Mouse (Mus musculus) ovary, postnatal 14 days (tissue): ENCODE measurements around the gene Hibadh.

Experiments
- DNase-seq: peaks from one replicate; pipeline ENCODE4 v3.0.0; 2022; ENCODE audit warnings: low spot score

Hibadh gene

DNA sequence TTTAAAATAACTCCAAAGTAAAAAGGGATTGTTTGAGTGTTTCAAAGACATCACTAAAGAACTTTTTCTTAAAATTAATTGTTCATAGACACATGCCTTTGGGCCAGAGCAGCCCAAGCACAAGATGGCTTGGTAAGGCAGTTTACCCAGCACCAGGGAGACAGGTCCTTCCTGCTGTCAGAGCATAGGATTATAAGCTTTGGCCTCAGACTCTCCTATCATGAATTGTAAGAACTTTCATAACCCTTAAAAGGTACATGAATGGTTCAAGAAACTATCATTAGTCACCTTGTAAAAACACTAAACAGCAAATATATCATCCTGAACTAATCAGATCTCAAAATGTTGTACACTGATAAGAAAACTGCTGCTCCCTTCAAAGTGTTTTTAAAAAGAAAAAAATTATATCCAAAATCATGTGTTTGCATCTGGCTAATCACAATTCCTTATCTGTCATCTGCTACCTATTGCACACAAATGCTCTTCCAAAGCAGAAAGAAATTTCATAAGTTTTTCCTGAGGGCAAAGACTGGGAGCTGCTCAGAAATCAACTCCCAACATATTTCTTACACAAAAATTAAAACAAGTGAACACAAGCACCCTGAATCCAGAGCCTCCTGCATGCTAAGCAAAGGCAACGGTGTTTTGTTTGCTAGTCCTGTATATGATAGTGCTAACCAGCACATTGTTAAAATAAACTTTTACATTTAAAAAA, 1.6 kb downstream of the Hibadh start:
- DNase-seq = no peak

DNA sequence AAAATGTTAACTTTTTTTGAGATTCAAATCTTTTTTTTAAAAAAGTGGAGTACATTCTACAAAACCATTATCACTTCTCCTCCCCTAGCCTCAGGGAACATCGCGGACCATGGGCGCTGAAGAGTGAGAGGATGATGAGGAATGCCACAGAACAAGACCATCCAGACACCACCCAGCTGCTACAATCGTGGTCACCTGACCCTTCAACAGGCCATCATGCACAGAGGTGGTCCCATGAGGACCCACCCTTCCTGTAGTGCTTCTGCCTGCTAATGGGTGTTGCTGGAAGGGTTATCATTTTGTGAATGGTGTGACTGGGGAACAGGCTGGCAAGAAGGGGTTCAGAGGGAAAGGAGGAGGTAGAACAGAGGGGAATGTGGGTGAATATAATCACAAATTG, 2.9 kb downstream of the Hibadh start:
- no peak for DNase-seq

DNA sequence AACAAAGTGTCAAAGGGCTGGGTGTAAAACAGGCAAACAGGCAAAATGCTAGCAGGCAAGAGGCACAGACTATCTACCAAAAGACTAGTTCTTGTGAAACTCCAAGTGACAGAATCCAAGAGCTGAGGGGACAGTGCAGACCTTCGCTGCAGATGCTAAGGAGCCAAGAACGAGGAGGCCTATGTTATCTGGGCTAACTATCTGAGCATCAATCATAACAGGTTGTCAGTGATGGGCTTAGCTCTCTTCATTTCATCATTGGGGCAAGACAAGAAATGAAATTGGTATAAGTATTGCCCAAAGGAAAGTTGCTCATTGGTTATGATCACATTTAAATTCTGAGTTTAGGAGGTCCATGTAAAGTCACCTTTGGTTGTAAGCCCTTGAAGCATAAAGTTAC, 4.8 kb downstream of the Hibadh start:
- no peak for DNase-seq

DNA sequence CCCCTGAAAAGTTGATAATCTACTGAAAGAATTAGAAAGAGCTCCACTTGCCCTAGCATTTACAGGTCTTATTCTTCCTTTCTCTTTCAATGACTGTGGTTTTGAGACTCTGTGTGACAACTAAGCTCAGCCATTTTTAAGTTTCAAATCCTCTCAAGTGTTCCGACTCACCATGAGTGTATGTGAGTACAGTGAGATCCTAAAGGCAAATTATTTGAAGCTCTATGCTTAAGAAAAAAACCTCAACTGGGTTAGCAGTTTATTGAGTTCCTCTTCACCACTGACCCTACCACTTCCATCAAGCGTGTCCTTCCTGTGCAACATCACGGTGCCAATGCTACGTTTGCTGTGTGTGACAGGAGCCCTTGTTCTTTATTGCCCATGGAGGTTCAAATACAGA, 9.6 kb downstream of the Hibadh start:
- DNase-seq = no peak

DNA sequence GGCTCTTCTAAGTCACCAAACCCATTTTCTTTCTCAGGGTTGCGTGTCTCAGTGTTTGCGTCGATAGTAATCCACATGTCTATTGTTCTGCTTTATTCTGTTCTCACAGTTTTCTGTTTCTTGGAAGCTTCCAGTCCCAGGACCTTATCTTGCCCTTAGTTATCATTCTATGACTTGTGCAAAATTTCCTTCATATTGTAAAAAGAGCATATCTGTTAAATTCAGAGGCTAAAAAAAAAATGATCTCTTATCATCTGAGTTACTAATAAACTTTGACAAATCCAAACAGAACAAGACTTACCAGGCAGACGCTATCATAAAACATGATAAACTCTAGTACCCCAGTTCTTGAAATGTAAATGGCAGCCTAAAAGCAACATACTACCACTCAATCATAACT, 11.0 kb downstream of the Hibadh start:
- DNase-seq = no peak

DNA sequence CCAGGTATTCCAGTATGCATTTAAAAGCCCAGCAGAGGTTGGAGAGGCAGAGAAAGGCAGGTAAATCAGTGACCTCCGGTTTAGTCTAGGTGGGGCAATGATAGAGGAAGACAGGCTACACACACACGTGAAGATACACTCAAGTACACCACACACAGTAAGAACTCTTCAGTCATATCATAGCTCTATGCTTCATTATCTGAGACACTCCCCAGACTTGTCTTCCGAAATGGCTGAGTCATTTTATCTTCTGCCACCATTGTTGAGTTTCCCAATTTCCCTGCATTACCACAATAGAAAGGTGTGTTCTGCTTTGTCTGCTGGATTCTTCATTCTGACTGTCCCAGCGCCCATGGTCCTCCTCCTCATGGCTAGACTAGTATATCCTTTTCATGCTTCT, 13.5 kb downstream of the Hibadh start:
- no peak for DNase-seq

DNA sequence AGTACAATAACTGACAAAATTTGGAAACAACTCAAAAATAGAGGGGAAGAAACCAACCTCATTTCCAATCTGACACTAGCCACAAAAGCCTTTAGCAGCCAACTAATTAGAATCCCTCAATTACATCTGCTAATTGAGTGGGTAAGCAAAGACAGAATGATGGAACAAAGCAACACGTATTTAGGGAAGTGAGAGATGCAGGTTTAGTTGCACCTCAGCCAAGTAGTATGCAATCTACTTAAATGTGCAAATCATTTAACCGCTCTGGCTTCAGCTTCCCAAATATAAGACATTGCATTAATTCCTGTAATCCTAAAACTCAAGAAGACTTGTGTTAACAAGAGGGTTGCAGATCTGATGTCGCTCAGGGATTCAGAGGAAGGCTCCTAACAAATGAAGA, 16.4 kb downstream of the Hibadh start:
- no peak for DNase-seq

DNA sequence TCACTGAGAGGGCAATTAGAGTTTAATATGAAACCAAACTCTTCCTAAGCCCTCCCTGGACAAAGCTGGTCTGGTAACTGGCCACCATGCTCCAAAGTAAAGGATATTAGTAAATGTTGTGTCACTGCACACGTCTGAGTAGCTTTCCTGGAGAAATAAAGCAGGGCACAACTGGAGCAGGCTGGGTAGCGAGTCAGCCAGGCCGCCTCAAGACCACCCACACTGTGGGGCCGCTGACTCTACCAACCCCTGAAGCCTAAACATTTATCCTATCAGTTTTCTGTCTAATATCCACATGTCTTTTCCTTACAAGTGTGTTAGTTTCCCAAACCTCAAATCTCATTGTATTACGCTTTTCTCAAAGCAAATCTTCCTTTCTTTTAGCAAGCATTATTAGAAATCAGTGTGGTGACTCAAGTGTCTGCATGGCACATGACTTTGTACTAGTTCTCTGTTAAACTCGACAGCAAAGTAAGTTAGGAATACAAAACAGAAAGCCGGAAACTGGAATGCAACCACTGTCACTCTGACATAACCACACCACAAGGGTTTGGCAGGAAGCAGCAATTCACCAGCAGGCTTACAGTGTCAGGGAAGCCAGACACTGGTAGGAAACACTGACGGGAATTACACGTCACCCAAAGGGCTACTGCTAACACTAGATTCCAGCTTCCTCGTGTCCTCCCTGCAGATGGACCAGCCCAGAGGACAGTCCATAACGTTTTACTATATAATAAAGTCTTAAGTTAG, 18.3 kb downstream of the Hibadh start:
- no peak for DNase-seq

DNA sequence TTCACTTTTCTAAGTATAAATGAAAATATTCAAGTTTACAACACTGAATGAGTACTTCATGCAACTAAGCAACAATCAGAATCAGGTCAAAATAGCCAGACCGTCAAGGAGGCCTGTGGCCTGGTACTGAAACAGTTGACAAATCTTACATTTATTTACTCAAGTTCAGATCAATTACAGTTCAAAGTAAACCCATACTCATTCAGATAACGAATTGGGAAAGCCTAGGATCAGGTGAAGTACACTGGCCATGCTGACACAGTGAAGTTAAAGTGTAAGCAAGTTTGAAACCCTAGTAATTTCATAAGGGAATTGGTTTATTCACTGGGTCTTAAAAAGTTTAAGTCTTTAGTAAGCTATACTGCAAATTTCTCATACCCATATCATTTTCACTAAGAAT, 20.1 kb downstream of the Hibadh start:
- DNase-seq = no peak

DNA sequence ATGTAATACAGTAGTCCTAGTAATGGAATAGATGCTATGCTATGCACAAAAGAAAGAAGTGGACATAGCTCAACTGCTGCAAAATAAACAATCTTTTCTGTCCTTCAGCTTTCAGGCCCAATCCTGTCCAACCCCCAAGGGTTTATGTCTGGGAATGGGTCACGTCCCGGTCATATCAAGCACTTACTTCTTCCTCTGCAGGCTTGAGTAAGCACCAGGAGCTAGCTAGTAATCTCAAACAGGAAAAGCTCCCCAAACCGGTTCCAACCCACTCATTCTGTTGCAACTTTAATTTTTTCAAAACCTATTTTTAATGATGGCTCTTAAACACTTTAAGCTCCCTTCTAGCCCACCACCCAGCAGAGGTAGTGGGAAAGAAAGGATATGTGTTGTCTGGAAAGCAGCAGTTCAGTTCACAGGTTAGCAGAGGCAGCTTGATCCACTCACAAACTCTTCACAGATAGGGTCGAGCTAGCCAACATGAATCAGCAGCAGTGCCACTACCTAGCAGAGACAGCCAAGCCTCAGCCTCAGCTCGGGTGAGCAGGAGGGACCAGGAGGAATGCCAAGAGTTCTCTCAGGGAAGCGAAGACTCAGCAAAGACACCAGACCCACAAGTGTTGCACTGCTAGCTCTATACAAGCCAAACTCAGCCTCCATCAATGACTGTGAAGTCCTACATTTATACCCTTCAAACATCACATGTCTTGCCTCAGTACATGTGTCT, 30.4 kb downstream of the Hibadh start:
- DNase-seq = no peak

DNA sequence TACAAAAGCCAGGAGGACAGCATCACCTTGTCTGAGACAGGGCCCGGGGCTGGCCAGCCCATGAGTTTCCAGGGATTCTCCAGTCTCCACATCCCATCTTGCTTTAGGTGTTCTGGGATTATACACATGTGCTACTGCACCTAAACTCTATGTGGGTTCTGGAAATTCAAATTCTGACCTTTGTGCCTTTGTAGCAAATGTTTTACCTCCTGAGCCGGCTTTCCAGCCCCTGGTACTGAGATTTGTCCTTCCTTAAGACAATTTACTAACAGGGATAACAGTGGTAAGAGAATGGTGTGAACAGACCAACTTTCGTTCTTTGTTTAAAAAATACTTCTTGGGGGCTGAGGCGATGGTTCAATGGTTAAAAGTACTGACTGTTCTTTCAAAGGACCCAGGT, 32.1 kb downstream of the Hibadh start:
- no peak for DNase-seq

DNA sequence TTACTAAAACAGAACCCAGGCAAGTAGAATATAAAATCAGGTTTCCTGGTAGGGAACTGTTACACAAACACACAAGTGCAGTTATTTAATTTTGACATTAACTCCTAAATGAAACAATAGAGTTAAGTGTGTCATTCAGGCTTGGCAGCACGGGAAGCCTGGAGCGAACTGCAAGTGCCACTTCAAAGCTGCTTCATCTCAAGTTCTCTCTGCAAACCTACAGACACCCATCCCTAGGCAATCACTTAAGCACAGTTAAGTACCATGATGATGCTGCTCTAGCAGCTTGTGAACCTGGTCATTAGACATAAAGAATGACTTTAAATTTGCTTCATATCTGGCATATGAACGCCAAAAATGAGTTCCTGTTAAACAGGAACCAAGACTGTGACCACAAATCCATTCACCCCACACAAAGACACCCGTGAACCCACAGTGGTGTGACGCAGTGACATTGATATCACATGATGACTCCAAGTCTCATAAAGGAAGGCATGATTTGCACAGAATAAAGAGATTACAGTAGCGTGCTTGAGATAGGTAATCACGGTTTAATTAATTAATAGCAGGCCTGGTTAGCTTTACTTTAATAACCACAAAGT, 33.3 kb downstream of the Hibadh start:
- DNase-seq = no peak

DNA sequence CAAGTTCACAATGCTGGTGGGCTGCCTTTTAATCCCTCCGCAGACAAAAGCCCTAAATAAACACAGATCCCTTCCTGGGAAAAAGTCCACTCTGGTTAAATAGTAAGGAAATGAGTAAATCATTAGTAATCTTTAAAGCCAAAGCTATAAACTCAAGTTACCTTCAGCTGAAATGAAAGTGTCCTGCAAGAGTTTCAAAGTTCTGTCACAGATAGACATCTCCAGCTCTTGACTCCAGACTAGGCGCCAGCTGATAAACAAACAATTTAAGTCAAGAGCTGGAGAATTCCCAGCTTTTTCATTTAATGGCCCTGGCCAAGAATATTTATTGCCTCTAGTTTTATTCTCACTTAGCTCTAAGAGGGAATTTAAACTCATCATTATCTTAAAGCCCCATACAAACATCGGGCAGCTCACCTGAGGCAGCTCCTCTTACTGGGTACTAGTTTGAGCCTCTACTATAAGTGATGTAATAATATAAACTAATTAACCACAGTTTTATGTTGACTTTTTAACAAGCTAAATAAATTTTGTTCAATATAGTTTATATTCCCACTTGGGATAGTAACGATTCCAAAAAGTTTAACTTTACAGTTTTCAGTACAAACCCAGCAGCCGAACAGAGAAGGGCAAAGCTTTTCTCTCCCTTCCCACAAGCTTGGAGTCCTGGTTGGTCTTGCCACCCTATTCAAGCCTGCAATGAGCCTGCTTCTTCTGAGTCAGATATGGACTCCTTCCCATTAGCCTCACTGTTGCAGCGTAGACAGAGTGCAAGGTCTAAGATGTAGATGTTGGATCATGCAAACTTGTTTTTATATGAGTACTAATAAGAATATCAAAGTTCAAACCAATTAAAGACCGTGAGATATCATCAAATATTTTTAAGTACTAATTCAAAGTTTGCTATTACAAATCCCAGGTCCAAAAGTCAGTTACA, 38.2 kb downstream of the Hibadh start:
- no peak for DNase-seq

DNA sequence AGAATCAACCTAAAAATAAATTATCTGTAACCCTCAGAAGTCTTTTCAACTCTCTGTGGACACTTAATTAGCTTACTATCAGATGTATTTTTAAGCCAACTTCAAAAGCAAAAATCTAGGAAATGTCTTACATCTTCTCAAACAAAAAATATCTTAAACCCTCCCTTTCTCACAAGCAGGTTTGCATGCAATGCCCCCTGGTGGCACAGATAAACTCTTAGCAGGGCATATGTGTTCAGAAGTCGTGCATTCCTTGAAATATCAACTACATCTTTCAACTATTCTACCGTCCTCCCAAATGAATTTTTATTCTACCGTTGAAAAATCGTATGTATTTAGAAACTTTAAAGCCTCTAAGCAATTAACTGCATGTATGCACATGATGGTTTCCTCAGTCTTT, 39.1 kb downstream of the Hibadh start:
- peak; percentile 25 for DNase-seq

DNA sequence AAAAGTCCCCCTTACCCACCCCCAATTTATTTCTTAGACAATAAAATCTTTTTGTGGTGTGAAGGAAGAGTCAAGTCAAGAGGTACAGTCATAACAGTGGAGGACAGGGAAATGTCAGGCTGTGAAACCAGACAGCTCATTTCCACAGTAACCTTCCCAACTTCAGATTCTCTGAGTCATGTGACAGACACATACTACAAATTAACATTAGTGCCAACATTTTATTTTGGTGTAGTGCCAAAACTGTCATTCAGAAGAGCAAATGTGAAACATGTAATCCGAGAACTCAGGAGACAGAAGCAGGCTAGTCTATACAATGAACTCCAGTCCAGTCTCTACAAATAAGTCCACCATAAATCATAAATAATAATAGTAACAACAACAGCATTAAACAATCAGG, 45.4 kb downstream of the Hibadh start:
- no peak for DNase-seq

DNA sequence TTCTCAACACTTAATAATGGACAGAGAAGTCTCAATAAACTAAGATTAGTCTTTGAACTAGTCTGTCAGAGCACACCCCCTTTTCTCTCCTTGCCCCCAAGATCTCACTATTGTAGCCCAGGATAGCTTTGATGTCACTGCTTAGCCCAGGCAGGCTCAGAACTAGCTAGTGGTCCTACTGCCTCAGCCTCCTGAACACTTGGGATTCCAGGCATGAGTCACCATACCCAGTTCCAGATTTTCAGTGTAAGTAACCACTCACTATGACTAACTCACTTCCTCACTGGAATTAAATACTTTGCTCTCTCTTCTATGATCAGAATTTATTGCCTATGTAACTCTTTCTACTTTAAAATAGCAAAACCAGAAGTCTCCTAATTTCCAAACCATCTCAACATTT, 53.6 kb downstream of the Hibadh start:
- DNase-seq = no peak

DNA sequence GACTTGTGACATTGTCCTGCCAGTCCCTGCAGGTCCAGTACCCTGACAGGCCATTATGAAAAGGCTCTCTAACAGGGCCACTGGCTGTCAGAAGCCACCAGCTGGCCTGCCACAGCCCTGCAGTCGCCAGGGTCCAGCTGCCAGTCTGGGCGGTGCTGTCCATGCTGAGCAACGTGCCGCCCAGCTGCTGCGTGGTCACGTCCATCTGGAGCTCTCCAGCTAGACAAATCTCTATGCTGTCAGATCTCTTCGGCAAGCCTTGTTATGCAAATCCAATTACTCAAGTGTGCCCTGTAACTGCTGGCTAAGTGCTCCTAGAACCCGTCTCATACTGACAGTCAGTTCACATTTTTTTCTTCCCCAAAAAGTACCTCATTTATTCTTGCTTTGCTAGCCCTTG, 55.8 kb downstream of the Hibadh start:
- DNase-seq = no peak

DNA sequence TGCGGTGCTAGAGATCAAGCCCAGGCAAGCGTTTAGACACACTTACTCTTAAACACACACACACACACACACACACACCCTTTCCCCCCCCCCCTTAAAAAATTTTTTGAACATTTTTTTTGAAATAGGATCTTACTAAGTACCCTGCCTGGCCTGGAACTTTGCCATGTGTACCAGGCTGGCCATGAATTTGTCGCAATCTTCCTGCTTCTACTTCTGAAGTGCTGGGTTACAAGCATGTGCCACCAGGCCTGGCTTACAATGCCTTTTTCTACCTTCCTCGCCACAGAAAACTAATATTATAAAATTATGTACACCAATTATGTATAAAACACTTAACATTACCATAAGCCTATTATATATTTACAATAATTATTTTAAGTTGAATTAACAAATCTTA, 59.1 kb downstream of the Hibadh start:
- no peak for DNase-seq

DNA sequence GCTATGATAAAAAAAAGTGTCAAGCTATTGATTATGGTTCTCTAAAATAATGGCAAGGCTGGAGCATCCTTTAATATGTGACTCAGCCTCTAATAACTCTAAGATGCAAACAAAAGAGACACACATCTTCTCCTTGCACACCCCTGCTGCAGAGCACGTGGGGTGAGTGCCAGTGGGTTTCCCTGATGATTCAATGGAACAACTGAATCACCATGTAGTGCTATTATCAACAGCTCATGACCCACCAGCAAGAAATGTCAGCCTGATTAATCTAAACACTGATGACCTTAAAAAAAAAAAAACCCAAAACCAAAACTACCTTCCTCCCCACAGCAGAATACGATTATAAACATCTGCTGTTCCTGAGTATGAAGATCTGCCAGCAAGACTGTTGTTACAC, 61.9 kb downstream of the Hibadh start:
- DNase-seq = no peak

DNA sequence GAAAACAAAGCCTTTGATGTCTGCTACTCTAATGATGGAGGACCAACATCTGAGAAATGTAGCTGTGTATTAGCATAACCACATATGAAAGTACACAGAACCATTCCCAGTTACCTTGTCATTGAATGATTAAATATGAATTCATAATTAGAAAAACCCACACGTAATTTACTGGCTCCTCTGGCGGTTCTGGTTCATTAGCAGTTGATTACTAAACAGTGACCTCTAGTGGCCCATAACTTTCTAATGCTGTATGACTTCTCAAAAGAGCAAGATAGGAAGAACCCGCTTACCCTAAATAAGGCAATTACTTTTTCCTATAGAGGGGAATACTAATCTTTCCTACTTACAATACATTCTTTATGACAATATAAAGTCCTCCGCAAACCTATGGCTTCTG, 62.9 kb downstream of the Hibadh start:
- peak; percentile 10 for DNase-seq

DNA sequence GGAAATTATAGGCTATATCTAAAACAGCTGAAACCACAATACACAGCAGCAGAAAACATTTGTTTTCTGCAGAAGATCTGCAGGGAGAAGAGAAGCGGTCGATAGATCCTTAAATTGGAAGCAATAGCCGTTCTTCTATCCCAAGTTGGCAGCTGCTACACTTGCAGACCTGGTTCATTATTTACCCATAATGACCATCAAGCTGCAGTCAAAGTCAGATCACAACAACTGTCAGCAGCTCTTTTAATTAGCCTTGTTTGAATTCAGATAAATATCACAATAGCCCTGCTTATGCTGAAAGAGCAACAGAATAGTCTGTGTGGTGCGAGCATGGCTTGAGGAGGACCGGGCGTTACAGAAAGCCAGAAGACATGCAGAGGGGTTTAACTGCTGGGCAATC, 71.5 kb downstream of the Hibadh start:
- DNase-seq = no peak
